In genomic region chr9:57972141-57972591, GRCm38 (mm10) we compare ENCODE assay signal across 8 mouse cellular contexts. TPM values are rescaled to one million over a fixed set of nuclear protein-coding genes. Genes with fewer than 3 reads are reported as not detected.
A peak's percentile ranks its signal among the peaks of the same experiment; 100 is the strongest.
DNase-seq lines count a peak whose midpoint lies in the region; ATAC-seq and TF ChIP-seq lines count a peak whose summit lies in the region.
"Had no signal": no experiment of that assay in that cellular context is flagged by ENCODE, and none has a peak within 500 bp of the region (broad histone marks: within the 10 kb centered on the region; RNA-seq: fewer than 3 reads in every experiment).

No protein-coding gene starts in this region.

- no peak for TF ChIP-seq POLR2A in lung, adult 2 months (IDR thresholded peaks at IDR 0.05; ENCODE audit: borderline replicate concordance, extremely low read depth, low read depth, low read length)

- no peak overlapping the region for H3K9ac ChIP-seq in lung, embryonic 16.5 days (ENCODE audit: low read length)
- no peak overlapping the region for H3K9ac ChIP-seq in heart, embryonic 15.5 days

- TF ChIP-seq CTCF in lung, adult 2 months (IDR thresholded peaks at IDR 0.05; ENCODE audit: insufficient read depth, low read length), result no peak

- no peaks in the 10 kb centered on the region for H3K36me3 ChIP-seq in lung, embryonic 16.5 days (ENCODE audit: control insufficient read depth, insufficient read depth, low read length)
- no peaks in the 10 kb centered on the region for H3K36me3 ChIP-seq in heart, embryonic 15.5 days

- H3K27me3 ChIP-seq in lung, embryonic 16.5 days (ENCODE audit: control insufficient read depth, insufficient read depth, low read depth, low read length), result no peaks in the 10 kb centered on the region
- H3K27me3 ChIP-seq in heart, embryonic 15.5 days, result no peaks in the 10 kb centered on the region; the same call in 1 of the 2 replicates

- H3K4me2 ChIP-seq in lung, embryonic 16.5 days (ENCODE audit: low read depth, low read length), result no peak overlapping the region
- H3K4me2 ChIP-seq in heart, embryonic 15.5 days, result no peak overlapping the region

- peaks cover 11% of the 10 kb centered on the region for H3K4me1 ChIP-seq in lung, embryonic 16.5 days (replicated peaks; ENCODE audit: control insufficient read depth, insufficient read depth, low read length)
- H3K4me1 ChIP-seq in lung, adult 2 months (ENCODE audit: control insufficient read depth, insufficient read depth, low read length), result peaks cover 22% of the 10 kb centered on the region
- peaks cover 29% of the 10 kb centered on the region for H3K4me1 ChIP-seq in heart, embryonic 15.5 days (replicated peaks)

- WGBS in lung, embryonic 16.5 days, result 49% methylated on average over 9 of the region's 9 CpGs
- 46% methylated on average over 9 of the region's 9 CpGs for WGBS in lung, adult 2 months
- 46% methylated on average over 9 of the region's 9 CpGs for WGBS in heart, embryonic 15.5 days

- no peaks in the 10 kb centered on the region for H3K9me3 ChIP-seq in lung, embryonic 16.5 days (ENCODE audit: control insufficient read depth, low read length)
- no peaks in the 10 kb centered on the region for H3K9me3 ChIP-seq in heart, embryonic 15.5 days (replicated peaks)

- ATAC-seq in lung, embryonic 16.5 days (ENCODE audit: low read depth), result no peak
- ATAC-seq in activated CD4-positive, CD25-positive, alpha-beta regulatory T cell, adult 4 months, result peak; percentile 55
- ATAC-seq in heart, embryonic 15.5 days (replicated peaks; ENCODE audit: insufficient number of reproducible peaks, insufficient read depth, low FRiP score, low read depth), result no peak

- no peak overlapping the region for H3K4me3 ChIP-seq in lung, embryonic 16.5 days (ENCODE audit: low read length)
- H3K4me3 ChIP-seq in lung, adult 2 months (replicated peaks; ENCODE audit: extremely low read depth, low read depth, low read length), result no peak overlapping the region
- H3K4me3 ChIP-seq in heart, embryonic 15.5 days, result no peak overlapping the region

- DNase-seq in lung, adult 2 months, result no peak
- peak; percentile 90 for DNase-seq in thymus, postnatal 14 days
- no peak for DNase-seq in adrenal gland, adult 2 months
- DNase-seq in layer of hippocampus, postnatal 14 days (ENCODE audit: low spot score in 2 of 2), result no peak
- DNase-seq: adrenal gland, postnatal 36 days had no signal

- H3K27ac ChIP-seq in lung, embryonic 16.5 days (ENCODE audit: low read length), result peak overlapping the region; percentile 29; the same call in 1 of the 2 replicates
- peak overlapping the region; percentile 50 for H3K27ac ChIP-seq in heart, embryonic 15.5 days

RNA-seq across cellular contexts. Expression of gene Sema7a, which starts 32.3 kb away (rescaled TPM):
- polyA plus RNA-seq in lung, embryonic 16.5 days (2015; fragmentation: Nextera tagmentation; extraction: Ambion mirVana), result 0.74 and 0.93 TPM in 2 replicates
- 69.3 and 90.1 TPM in 2 replicates for polyA plus RNA-seq in lung, adult 2 months (2012; rRNA removed)
- under 1 TPM; 0.16 to 0.55 TPM for polyA plus RNA-seq in activated CD4-positive, CD25-positive, alpha-beta regulatory T cell, adult 4 months (2017; shearing (Covaris generic))
- polyA plus RNA-seq in heart, embryonic 15.5 days (2015; fragmentation: Nextera tagmentation; extraction: Ambion mirVana), result 0.58 and 0.66 TPM in 2 replicates
- total RNA-seq in adrenal gland, adult 2 months (2021), result 10 to 100 TPM in 1 of 2 experiments, 1 to 10 TPM in 1; 8.2 to 17.0 TPM
- polyA plus RNA-seq in adrenal gland, adult 2 months (2012; rRNA removed), result 54.9 and 59.4 TPM in 2 replicates
- total RNA-seq in layer of hippocampus, postnatal 14 days (2021), result 100 to 1,000 TPM in 1 of 2 experiments, 10 to 100 TPM in 1; 95.4 to 102 TPM

RNA-seq across cellular contexts. Expression of gene Cyp11a1, which starts 34.0 kb away (rescaled TPM):
- polyA plus RNA-seq in lung, embryonic 16.5 days (2015; fragmentation: Nextera tagmentation; extraction: Ambion mirVana), result 0.58 and 0.74 TPM in 2 replicates
- polyA plus RNA-seq in lung, adult 2 months (2012; rRNA removed), result 0.15 and 0.28 TPM in 2 replicates
- not detected for polyA plus RNA-seq in activated CD4-positive, CD25-positive, alpha-beta regulatory T cell, adult 4 months (2017; shearing (Covaris generic))
- polyA plus RNA-seq in heart, embryonic 15.5 days (2015; fragmentation: Nextera tagmentation; extraction: Ambion mirVana), result 0.29 and 1.3 TPM in 2 replicates
- 1,000 to 10,000 TPM; 6,621 to 7,422 TPM for total RNA-seq in adrenal gland, adult 2 months (2021)
- polyA plus RNA-seq in adrenal gland, adult 2 months (2012; rRNA removed), result 1,463 and 1,873 TPM in 2 replicates
- 1 to 10 TPM; 1.1 to 2.4 TPM for total RNA-seq in layer of hippocampus, postnatal 14 days (2021)

Comparison
In these comparisons a context has a peak if more than half of its experiments do, and no peak if none do; other contexts are left out.
1. RNA of gene Sema7a, which starts 32.3 kb away (polyA plus RNA-seq): 69.3 to 90.1 TPM in lung, adult 2 months and 54.9 to 59.4 TPM in adrenal gland, adult 2 months; 0.74 to 0.93 TPM in lung, embryonic 16.5 days, 0.58 to 0.66 TPM in heart, embryonic 15.5 days and 0.16 to 0.55 TPM in activated CD4-positive, CD25-positive, alpha-beta regulatory T cell, adult 4 months; every median in the first group is over 10 times any median in the second.
2. RNA of gene Cyp11a1, which starts 34.0 kb away (polyA plus RNA-seq): 1,463 to 1,873 TPM in adrenal gland, adult 2 months; 0.58 to 0.74 TPM in lung, embryonic 16.5 days, 0.29 to 1.3 TPM in heart, embryonic 15.5 days, 0.15 to 0.28 TPM in lung, adult 2 months and not detected in activated CD4-positive, CD25-positive, alpha-beta regulatory T cell, adult 4 months; every median in the first group is over 100 times any median in the second.